Mouse (Mus musculus) intestine, embryonic 16.5 days (tissue): Measurements from ENCODE around the gene Zbtb46. TPM values are rescaled to one million over a fixed set of nuclear protein-coding genes. Genes with fewer than 3 reads are reported as not detected.

Experiments used
- ATAC-seq: fragments of 200-750 bp; cut with Nextera tagmentation; 2 replicates; pipeline ENCODE4 v1.8.0; 2017; ENCODE audit warnings: moderate TSS enrichment, moderate library complexity
- H3K27ac ChIP-seq: fragments of 300-500 bp; sonication (generic); 2 replicates; pipeline ENCODE4 v1.5.1; 2014; ENCODE audit warnings: mild to moderate bottlenecking, low read length
- H3K27me3 ChIP-seq: fragments of 300-500 bp; sonication (generic); replicated peaks from 2 replicates; pipeline ENCODE4 v1.6.1; 2014; ENCODE audit warnings: low read length, control low read depth, mixed read lengths; ENCODE audit not compliant: control insufficient read depth, insufficient read depth
- H3K36me3 ChIP-seq: fragments of 300-500 bp; sonication (generic); 2 replicates; pipeline ENCODE4 v1.6.1; 2014; ENCODE audit warnings: low read length, control low read depth; ENCODE audit not compliant: control insufficient read depth, insufficient read depth
- H3K4me1 ChIP-seq: fragments of 300-500 bp; sonication (generic); 2 replicates; pipeline ENCODE4 v1.6.1; 2014; ENCODE audit warnings: low read length, control low read depth, mixed read lengths; ENCODE audit not compliant: control insufficient read depth, insufficient read depth
- H3K4me2 ChIP-seq: fragments of 300-500 bp; sonication (generic); 2 replicates; pipeline ENCODE4 v1.6.1; 2014; ENCODE audit warnings: low read depth, low read length, control low read depth
- H3K4me3 ChIP-seq: fragments of 300-500 bp; sonication (generic); 2 replicates; pipeline ENCODE4 v1.5.1; 2014; ENCODE audit warnings: mild to moderate bottlenecking, low read length
- H3K9ac ChIP-seq: fragments of 300-500 bp; sonication (generic); 2 replicates; pipeline ENCODE4 v1.6.1; 2014; ENCODE audit warnings: low read depth, low read length
- H3K9me3 ChIP-seq: fragments of 300-500 bp; sonication (generic); 2 replicates; pipeline ENCODE4 v1.6.1; 2016; ENCODE audit warnings: low read length, control low read depth; ENCODE audit not compliant: control insufficient read depth
- WGBS: fragments of 180-500 bp; shearing (Covaris S2); extraction: QIAGEN DNeasy Blood & Tissue Kit; methylation state at CpG from one replicate; pipeline ENCODE4 v1.1.7; 2014; 5-methylcytosine and 5-hydroxymethylcytosine counted together
- polyA plus RNA-seq: library from polyadenylated mRNA; unstranded; fragments of >200 nt; fragmentation: Nextera tagmentation; extraction: Ambion mirVana; gene quantifications from 2 replicates; pipeline ENCODE4 v1.2.1, GENCODE M21; 2015

Zbtb46 gene
- polyA plus RNA-seq, 1 experiment from 2014 or later: 6.5 TPM

- Histone ChIP-seq H3K36me3 (peaks cover 26% of the 10 kb centered on the region), H3K4me2 (no peak overlapping the region), H3K4me3 (no peak overlapping the region), H3K27me3 (no peaks in the 10 kb centered on the region), H3K4me1 (no peaks in the 10 kb centered on the region), H3K9me3 (no peaks in the 10 kb centered on the region), H3K9ac (no peak overlapping the region), H3K27ac (no peak overlapping the region)
- WGBS: 80% methylated on average over 5 of the region's 5 CpGs
- no peak for ATAC-seq
Measured at GRCm38 (mm10) chr2:181380251-181380650, 79.0 kb downstream of the Zbtb46 start.

DNA sequence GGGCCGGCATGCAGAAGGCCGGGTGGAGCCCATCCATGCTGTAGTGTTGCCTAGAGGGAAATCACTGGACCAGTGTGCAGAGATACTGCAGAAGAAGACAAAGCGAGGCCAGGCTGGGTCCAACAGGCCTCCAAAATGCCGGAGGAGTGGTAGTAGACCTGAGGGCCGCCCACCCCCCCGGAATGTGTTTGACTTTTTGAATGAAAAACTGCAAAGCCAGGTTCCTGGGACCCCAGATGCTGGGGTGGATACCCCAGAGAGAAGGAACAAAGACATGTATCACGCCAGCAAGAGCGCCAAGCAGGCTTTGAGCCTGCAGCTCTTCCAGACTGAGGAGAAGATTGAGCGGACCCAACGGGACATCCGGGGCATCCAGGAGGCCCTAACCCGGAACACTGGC, 79.4 kb downstream of the Zbtb46 start, which contains the start of gene Lime1:
Lime1 (plus strand) TSS at position 301 of the 400 bp plus-strand sequence.
- no peaks in the 10 kb centered on the region for H3K27me3 ChIP-seq
- H3K4me3 ChIP-seq: no peak within 1 kb of the TSS
- H3K9me3 ChIP-seq: no peaks in the 10 kb centered on the region
- ATAC-seq: no peak
- H3K9ac ChIP-seq: no peak within 1 kb of the TSS
- H3K4me2 ChIP-seq: no peak within 1 kb of the TSS
- WGBS: 94% methylated on average over 12 of the region's 12 CpGs
- H3K27ac ChIP-seq: no peak within 1 kb of the TSS
- H3K4me1 ChIP-seq: no peaks in the 10 kb centered on the region
- H3K36me3 ChIP-seq: peaks cover 26% of the 10 kb centered on the region

DNA sequence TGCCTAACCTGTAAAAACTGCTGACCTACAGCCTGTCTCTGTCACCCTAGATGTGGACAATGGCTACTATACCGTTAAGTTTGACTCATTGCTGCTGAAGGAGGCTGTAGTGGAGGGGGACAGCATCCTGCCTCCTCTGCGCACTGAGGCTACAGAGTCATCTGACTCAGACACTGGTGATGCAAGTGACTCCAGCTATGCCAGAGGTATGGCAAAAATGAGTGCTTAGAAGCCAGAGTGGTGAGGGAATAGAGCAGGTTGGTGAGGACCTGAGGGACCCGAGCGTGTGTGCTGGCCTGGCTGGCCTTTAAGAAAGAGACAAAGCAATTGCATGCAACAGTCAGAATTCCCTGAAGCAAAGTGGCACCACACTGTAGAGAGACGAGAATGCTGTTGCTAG, 80.5 kb downstream of the Zbtb46 start:
- Histone ChIP-seq H3K27ac (no peak overlapping the region), H3K4me1 (no peaks in the 10 kb centered on the region), H3K4me3 (no peak overlapping the region), H3K9me3 (no peaks in the 10 kb centered on the region), H3K27me3 (no peaks in the 10 kb centered on the region), H3K9ac (no peak overlapping the region), H3K36me3 (peaks cover 26% of the 10 kb centered on the region), H3K4me2 (no peak overlapping the region)
- ATAC-seq: no peak
- WGBS: 92% methylated on average over 5 of the region's 5 CpGs

DNA sequence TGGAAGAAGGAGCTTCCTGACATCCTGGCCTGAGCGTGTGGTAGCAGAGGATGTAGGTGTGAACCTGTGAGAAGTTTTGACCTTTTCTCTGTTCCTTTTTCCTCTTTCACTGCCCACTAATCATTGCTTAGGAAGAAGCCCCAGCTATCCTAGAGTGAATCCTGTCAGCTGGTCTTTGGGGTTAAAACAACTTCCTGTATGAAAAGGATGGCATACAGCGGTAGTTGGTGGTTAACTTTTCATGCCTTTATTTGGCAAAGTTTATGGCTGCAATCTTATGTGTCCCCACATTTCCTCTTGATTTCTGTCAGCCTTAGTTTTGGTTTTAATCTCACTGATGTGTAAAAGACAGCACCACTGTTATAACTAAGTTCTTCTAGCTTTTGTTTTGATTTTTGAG, 82.0 kb downstream of the Zbtb46 start:
- H3K36me3 ChIP-seq: peaks cover 19% of the 10 kb centered on the region
- no peaks in the 10 kb centered on the region for H3K27me3 ChIP-seq
- 82% methylated on average over 2 of the region's 2 CpGs for WGBS
- no peak for ATAC-seq
- H3K4me3 ChIP-seq: no peak overlapping the region
- H3K4me1 ChIP-seq: no peaks in the 10 kb centered on the region
- no peak overlapping the region for H3K9ac ChIP-seq
- H3K27ac ChIP-seq: no peak overlapping the region
- H3K4me2 ChIP-seq: no peak overlapping the region
- no peaks in the 10 kb centered on the region for H3K9me3 ChIP-seq

DNA sequence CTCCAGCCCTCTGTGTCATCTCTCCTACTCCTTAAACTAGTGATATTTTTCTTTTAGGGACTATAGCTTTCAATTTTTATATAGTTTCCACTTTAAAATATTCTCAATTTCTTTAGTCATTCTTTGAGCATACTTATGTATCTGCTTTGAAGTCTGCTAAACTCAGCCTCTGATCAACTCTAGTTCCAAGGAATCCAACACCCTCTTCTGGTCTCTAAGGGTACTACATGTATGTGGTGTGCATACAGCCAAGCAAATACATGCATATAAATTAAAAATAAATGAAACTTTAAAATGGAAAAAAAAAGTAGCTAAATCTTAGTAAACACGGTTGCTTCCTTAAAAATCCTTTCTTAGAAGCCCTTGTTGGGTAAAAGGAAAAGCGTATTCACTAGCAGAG, 83.4 kb downstream of the Zbtb46 start:
- Histone ChIP-seq H3K9me3 (no peaks in the 10 kb centered on the region), H3K27ac (no peak overlapping the region), H3K4me1 (no peaks in the 10 kb centered on the region), H3K27me3 (no peaks in the 10 kb centered on the region), H3K4me3 (no peak overlapping the region), H3K4me2 (no peak overlapping the region), H3K9ac (no peak overlapping the region), H3K36me3 (peaks cover 19% of the 10 kb centered on the region)
- ATAC-seq: no peak
- 96% methylated on average over 2 of the region's 2 CpGs for WGBS

DNA sequence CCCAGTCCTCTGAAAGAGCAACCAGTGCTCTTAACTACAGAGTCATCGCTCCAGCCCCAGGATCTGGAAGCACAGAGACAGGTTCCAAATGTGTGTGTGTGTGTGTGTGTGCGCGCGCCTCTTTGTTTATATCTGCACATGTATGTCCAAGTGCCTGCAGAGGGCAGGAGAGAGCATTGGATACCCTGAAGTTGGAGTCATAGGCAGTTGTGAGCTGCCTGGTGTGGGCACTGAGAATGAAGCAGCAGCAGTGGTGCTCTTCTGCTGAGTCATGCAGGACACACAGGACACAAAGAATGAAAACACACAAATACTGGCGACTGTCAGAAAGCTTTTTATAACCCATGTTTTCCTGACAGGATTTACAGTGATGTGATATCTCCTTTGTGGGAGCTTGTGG, 89.2 kb downstream of the Zbtb46 start:
- no peak overlapping the region for H3K4me3 ChIP-seq
- no peaks in the 10 kb centered on the region for H3K9me3 ChIP-seq
- peaks cover 15% of the 10 kb centered on the region for H3K4me1 ChIP-seq
- H3K9ac ChIP-seq: no peak overlapping the region
- peaks cover 7% of the 10 kb centered on the region for H3K36me3 ChIP-seq
- no peak for ATAC-seq
- no peak overlapping the region for H3K4me2 ChIP-seq
- no peak overlapping the region for H3K27ac ChIP-seq
- 93% methylated on average over 5 of the region's 5 CpGs for WGBS
- H3K27me3 ChIP-seq: no peaks in the 10 kb centered on the region

- WGBS: 1% methylated on average over 20 of the region's 20 CpGs
- Histone ChIP-seq H3K9ac (peak overlapping the region; percentile 92), H3K4me3 (peak overlapping the region; percentile 92), H3K9me3 (no peaks in the 10 kb centered on the region), H3K4me1 (peaks cover 22% of the 10 kb centered on the region), H3K27ac (peak overlapping the region; percentile 91), H3K4me2 (peak overlapping the region; percentile 94), H3K27me3 (no peaks in the 10 kb centered on the region), H3K36me3 (peaks cover 11% of the 10 kb centered on the region)
- ATAC-seq: peak; percentile 80
Measured at GRCm38 (mm10) chr2:181365655-181366075, 93.6 kb downstream of the Zbtb46 start.

- Histone ChIP-seq H3K9me3 (no peaks in the 10 kb centered on the region), H3K4me2 (peak within 1 kb of the TSS; percentile 94), H3K36me3 (peaks cover 9% of the 10 kb centered on the region), H3K9ac (peak within 1 kb of the TSS; percentile 92), H3K4me3 (peak within 1 kb of the TSS; percentile 92), H3K4me1 (peaks cover 22% of the 10 kb centered on the region), H3K27ac (peak within 1 kb of the TSS; percentile 91), H3K27me3 (no peaks in the 10 kb centered on the region)
- under 1% methylated on average over 71 of the region's 71 CpGs for WGBS
- ATAC-seq: peak; percentile 93
Measured at GRCm38 (mm10) chr2:181364860-181365596, 94.2 kb downstream of the Zbtb46 start, which contains the start of the genes Zgpat and Arfrp1. Gene Zgpat, plus strand, starts transcription at chr2:181364928. Gene Arfrp1, minus strand, starts transcription at chr2:181365404.

DNA sequence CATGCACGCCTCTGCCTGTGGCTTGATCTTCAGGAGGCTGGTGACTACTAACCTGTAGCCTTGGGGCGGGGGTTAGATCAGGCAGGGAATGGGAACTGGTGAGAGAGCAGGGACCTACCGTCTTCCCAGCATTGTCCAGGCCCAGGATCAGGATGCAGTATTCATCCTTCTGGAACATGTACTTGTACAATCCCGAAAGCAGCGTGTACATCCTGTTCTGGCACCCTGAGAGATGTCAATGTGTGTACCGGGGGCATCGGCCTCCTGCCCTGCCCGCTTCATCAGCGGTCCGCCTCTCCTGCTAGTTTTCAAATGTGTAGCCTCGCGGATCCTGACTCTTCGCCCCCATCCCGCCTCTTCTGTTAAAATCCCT, 94.8 kb downstream of the Zbtb46 start:
- Histone ChIP-seq H3K9ac (peak overlapping the region; percentile 92), H3K36me3 (peaks cover 5% of the 10 kb centered on the region; the same call in 1 of the 2 replicates), H3K4me3 (peak overlapping the region; percentile 92), H3K4me1 (peaks cover 22% of the 10 kb centered on the region), H3K9me3 (no peaks in the 10 kb centered on the region), H3K27me3 (no peaks in the 10 kb centered on the region), H3K27ac (0 out of 2 replicates have a peak overlapping the region, but pooled peaks have one; percentile 91), H3K4me2 (peak overlapping the region; percentile 94)
- WGBS: 8% methylated on average over 14 of the region's 14 CpGs
- no peak for ATAC-seq
